ENCODE assay signal across 8 mouse cellular contexts in the genomic region with DNA sequence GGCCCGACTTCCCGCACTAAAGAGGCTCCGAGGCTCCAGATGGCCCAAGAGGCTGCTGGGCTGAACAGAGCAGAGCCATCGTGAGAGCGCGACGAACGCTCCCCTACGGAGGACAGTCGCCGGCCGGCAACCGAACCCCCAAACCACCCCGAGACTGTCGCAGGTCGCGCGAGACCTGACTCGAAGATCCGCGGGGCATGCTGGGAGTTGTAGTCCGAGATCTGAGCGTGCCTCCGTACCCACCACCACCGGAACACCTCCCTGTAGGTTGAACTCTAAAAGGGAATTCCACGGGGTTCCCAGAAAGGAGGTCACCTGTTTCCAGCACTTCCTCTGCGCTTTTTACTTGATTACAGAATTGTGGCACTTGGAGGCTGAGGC. TPM values are rescaled to one million over a fixed set of nuclear protein-coding genes. Genes with fewer than 3 reads are reported as not detected.
DNase-seq lines count a peak whose midpoint lies in the region; ATAC-seq and TF ChIP-seq lines count a peak whose summit lies in the region.

Gene 4833439L19Rik, minus strand, starts transcription at position 235 of the 381 bp plus-strand sequence.

- intact Hi-C loops in heart, postnatal 36 days (cut with DNase I) = loop anchor here (1.0 to 10.0 kb wide), 3 partner anchors 25 to 260 kb away; partner anchors contain the start of genes Faf2, Higd2a and Nop16

- TF ChIP-seq POLR2A in olfactory bulb, adult 2 months (IDR thresholded peaks at IDR 0.05; ENCODE audit: insufficient read depth, low read depth, low read length) = peak; percentile 92
- peak; percentile 91 for TF ChIP-seq POLR2A in thymus, adult 2 months (IDR thresholded peaks at IDR 0.05; ENCODE audit: control insufficient read depth, extremely low read depth, insufficient read depth, low read length, poor library complexity)

- peak within 1 kb of the TSS; percentile 98 for H3K9ac ChIP-seq in ES-E14 (ENCODE audit: insufficient read depth, low read depth, low read length, poor library complexity, severe bottlenecking)
- H3K9ac ChIP-seq in forebrain, embryonic 16.5 days (replicated peaks; ENCODE audit: low read depth, low read length) = peak within 1 kb of the TSS; percentile 98
- peak within 1 kb of the TSS; percentile 94 for H3K9ac ChIP-seq in lung, embryonic 14.5 days

- peak; percentile 99 for ATAC-seq in forebrain, embryonic 16.5 days
- peak; percentile 97 for ATAC-seq in lung, embryonic 14.5 days (ENCODE audit: insufficient read depth)

- H3K36me3 ChIP-seq in ES-E14 (ENCODE audit: control insufficient read depth, insufficient read depth, low read length, poor library complexity, severe bottlenecking) = peaks cover 14% of the 10 kb centered on the region
- H3K36me3 ChIP-seq in forebrain, embryonic 16.5 days (ENCODE audit: control insufficient read depth, insufficient read depth) = peaks cover under 1% of the 10 kb centered on the region; the same call in 1 of the 2 replicates
- H3K36me3 ChIP-seq in lung, embryonic 14.5 days (ENCODE audit: insufficient read depth) = peaks cover 24% of the 10 kb centered on the region
- H3K36me3 ChIP-seq in thymus, adult 2 months (ENCODE audit: control insufficient read depth, insufficient read depth, low read length) = peaks cover 5% of the 10 kb centered on the region

- in situ Hi-C loops in ES-E14 (cut with MboI; ENCODE audit: low sequenced_read_pairs in 2 of 2, unreplicated experiment in 2 of 2) = no loop called here

- TF ChIP-seq CTCF in layer of hippocampus, adult 2 months (conservative IDR thresholded peaks at IDR 0.05) = no peak
- TF ChIP-seq CTCF in lung, embryonic 14.5 days (IDR thresholded peaks at IDR 0.05; ENCODE audit: low read depth) = no peak
- TF ChIP-seq CTCF in olfactory bulb, adult 2 months (IDR thresholded peaks at IDR 0.05; ENCODE audit: insufficient read depth, low read depth, low read length) = no peak
- 0 out of 2 replicates have a peak, but pooled peaks have one; percentile 10 for TF ChIP-seq CTCF in thymus, adult 2 months (IDR thresholded peaks at IDR 0.05; ENCODE audit: borderline replicate concordance, control insufficient read depth, extremely low read depth, insufficient read depth, low read length, poor library complexity)

- WGBS in forebrain, embryonic 16.5 days = 0% methylated on average over 27 of the region's 27 CpGs
- WGBS in lung, embryonic 14.5 days = under 1% methylated on average over 27 of the region's 27 CpGs
- WGBS in olfactory bulb, adult 2 months = under 1% methylated on average over 27 of the region's 27 CpGs
- under 1% methylated on average over 27 of the region's 27 CpGs for WGBS in thymus, adult 2 months

- no peaks in the 10 kb centered on the region for H3K9me3 ChIP-seq in ES-E14 (ENCODE audit: control insufficient read depth, insufficient read depth, low read depth, low read length)
- no peaks in the 10 kb centered on the region for H3K9me3 ChIP-seq in forebrain, embryonic 16.5 days (ENCODE audit: control insufficient read depth, low read length)
- H3K9me3 ChIP-seq in lung, embryonic 14.5 days (ENCODE audit: low read depth, low read length) = no peaks in the 10 kb centered on the region

- H3K4me2 ChIP-seq in forebrain, embryonic 16.5 days (ENCODE audit: low read length) = peak within 1 kb of the TSS; percentile 76
- H3K4me2 ChIP-seq in lung, embryonic 14.5 days = peak within 1 kb of the TSS; percentile 76

- no peaks in the 10 kb centered on the region for H3K27me3 ChIP-seq in forebrain, embryonic 16.5 days (replicated peaks; ENCODE audit: control insufficient read depth, insufficient read depth, low read length)
- H3K27me3 ChIP-seq in lung, embryonic 14.5 days (ENCODE audit: insufficient read depth, low read length) = no peaks in the 10 kb centered on the region
- H3K27me3 ChIP-seq in thymus, adult 2 months (ENCODE audit: control insufficient read depth, insufficient read depth, low read length) = no peaks in the 10 kb centered on the region

- H3K27ac ChIP-seq in ES-E14 (ENCODE audit: insufficient read depth, low read depth, low read length, poor library complexity, severe bottlenecking) = peak within 1 kb of the TSS; percentile 97
- peak within 1 kb of the TSS; percentile 74 for H3K27ac ChIP-seq in forebrain, embryonic 16.5 days (ENCODE audit: low read length)
- H3K27ac ChIP-seq in layer of hippocampus, adult 2 months = peak within 1 kb of the TSS; percentile 89
- H3K27ac ChIP-seq in lung, embryonic 14.5 days (ENCODE audit: low read depth) = peak within 1 kb of the TSS; percentile 46; the same call in 1 of the 2 replicates
- H3K27ac ChIP-seq in olfactory bulb, adult 2 months (ENCODE audit: insufficient read depth, low read depth, low read length) = peak within 1 kb of the TSS; percentile 68
- peak within 1 kb of the TSS; percentile 27; the same call in 1 of the 2 replicates for H3K27ac ChIP-seq in thymus, adult 2 months (ENCODE audit: control insufficient read depth, insufficient read depth, low read length)

- H3K4me3 ChIP-seq in ES-E14 (ENCODE audit: insufficient read depth in 1 of 2, low read depth in 1 of 2, low read length in 2 of 2, poor library complexity in 1 of 2, severe bottlenecking in 1 of 2) = peak within 1 kb of the TSS; percentile 74 to 99
- H3K4me3 ChIP-seq in forebrain, embryonic 16.5 days (replicated peaks; ENCODE audit: low read length) = peak within 1 kb of the TSS; percentile 95
- H3K4me3 ChIP-seq in layer of hippocampus, adult 2 months = peak within 1 kb of the TSS; percentile 82
- peak within 1 kb of the TSS; percentile 97 for H3K4me3 ChIP-seq in lung, embryonic 14.5 days (ENCODE audit: low read depth, low read length)
- H3K4me3 ChIP-seq in olfactory bulb, adult 2 months (ENCODE audit: insufficient read depth, low read depth, low read length) = peak within 1 kb of the TSS; percentile 89
- H3K4me3 ChIP-seq in thymus, adult 2 months (ENCODE audit: control insufficient read depth, insufficient read depth, low read length) = peak within 1 kb of the TSS; percentile 89

- H3K4me1 ChIP-seq in ES-E14 (ENCODE audit: control insufficient read depth in 2 of 2, insufficient read depth in 2 of 2, low read length in 2 of 2, poor library complexity in 1 of 2) = peaks cover 10 to 15% of the 10 kb centered on the region in 2 experiments; a peak in 3 of 4 replicates
- peaks cover 18% of the 10 kb centered on the region for H3K4me1 ChIP-seq in forebrain, embryonic 16.5 days (replicated peaks; ENCODE audit: control insufficient read depth, insufficient read depth, low read length)
- H3K4me1 ChIP-seq in lung, embryonic 14.5 days (ENCODE audit: insufficient read depth) = 0 out of 2 replicates have a peak, but pooled peaks cover 7% of the 10 kb centered on the region
- peaks cover 3% of the 10 kb centered on the region; the same call in 1 of the 2 replicates for H3K4me1 ChIP-seq in olfactory bulb, adult 2 months (ENCODE audit: control insufficient read depth, insufficient read depth, low read length)
- peaks cover 12% of the 10 kb centered on the region for H3K4me1 ChIP-seq in thymus, adult 2 months (replicated peaks; ENCODE audit: control insufficient read depth, insufficient read depth, low read length)

- peak; percentile 89 for DNase-seq in ES-E14 (ENCODE audit: low read depth, low spot score)
- DNase-seq in cerebellum, adult 11-12 months = peak; percentile 92
- DNase-seq in heart, postnatal 36 days = peak; percentile 93 to 96
- peak; percentile 94 to 95 for DNase-seq in layer of hippocampus, adult 2 months (ENCODE audit: low spot score in 2 of 2)
- peak; percentile 98 for DNase-seq in lung, embryonic 14.5 days
- peak; percentile 98 for DNase-seq in thymus, adult 2 months

TF ChIP-seq in ES-E14, 5 proteins besides CTCF, POLR2A, EP300 and RAD21:
- TF ChIP-seq MAFK (IDR thresholded peaks at IDR 0.05; ENCODE audit: insufficient read depth, low read depth, low read length) (no peak), CHD2 (IDR thresholded peaks at IDR 0.05; ENCODE audit: low read depth, low read length) (peak; percentile 99), HCFC1 (IDR thresholded peaks at IDR 0.05; ENCODE audit: borderline replicate concordance, insufficient read depth, low read length) (peak; percentile 95)

RNA-seq across cellular contexts. Expression of gene 4833439L19Rik, which starts in this region (rescaled TPM):
- total RNA-seq in ES-E14 (2012; rRNA removed) = 48.0 and 52.8 TPM in 2 replicates
- polyA plus RNA-seq in forebrain, embryonic 16.5 days (2015; fragmentation: Nextera tagmentation; extraction: Ambion mirVana) = 310 and 319 TPM in 2 replicates
- 10 to 100 TPM; 91.5 TPM for total RNA-seq in heart, postnatal 36 days (2021)
- 100 to 1,000 TPM; 152 to 159 TPM for total RNA-seq in layer of hippocampus, adult 2 months (2021)
- polyA plus RNA-seq in lung, embryonic 14.5 days (2014; fragmentation: Nextera tagmentation; extraction: Ambion mirVana) = 137 and 145 TPM in 2 replicates
- not detected in 2 replicates for polyA plus RNA-seq in olfactory bulb, adult 2 months (2012; ENCODE audit: insufficient read depth, insufficient read length, low replicate concordance, missing spikeins)
- 104 and 105 TPM in 2 replicates for polyA plus RNA-seq in thymus, adult 2 months (2012; rRNA removed)

Comparison
In these comparisons a context has a peak if more than half of its experiments do, and no peak if none do; other contexts are left out.
1. Peak in every context shown above with its lines: DNase-seq, ATAC-seq, H3K4me3 ChIP-seq and H3K27ac ChIP-seq.
2. H3K27ac ChIP-seq: peak in every context shown above with its lines; median percentile 97 in ES-E14; 89 in layer of hippocampus, adult 2 months; 74 in forebrain, embryonic 16.5 days; 68 in olfactory bulb, adult 2 months; 46 in lung, embryonic 14.5 days; 27 in thymus, adult 2 months.